Mouse (Mus musculus) embryonic facial prominence, embryonic 15.5 days (tissue): ENCODE results near the gene Fam122a. TPM values are rescaled to one million over a fixed set of nuclear protein-coding genes. Genes with fewer than 3 reads are reported as not detected.

Experiments
- ATAC-seq: fragments of 200-750 bp; cut with Nextera tagmentation; 2 replicates; pipeline ENCODE4 v1.8.0; 2017; ENCODE audit warnings: low read depth, moderate TSS enrichment; ENCODE audit not compliant: insufficient number of reproducible peaks, low FRiP score, low TSS enrichment
- H3K27ac ChIP-seq: fragments of 300-500 bp; sonication (generic); replicated peaks from 2 replicates; pipeline ENCODE4 v1.5.1; 2015; ENCODE audit warnings: mild to moderate bottlenecking, inconsistent platforms
- H3K27me3 ChIP-seq: fragments of 300-500 bp; sonication (generic); 2 replicates; pipeline ENCODE4 v1.6.1; 2015; ENCODE audit warnings: inconsistent platforms
- H3K36me3 ChIP-seq: fragments of 300-500 bp; sonication (generic); 2 replicates; pipeline ENCODE4 v1.6.1; 2015; ENCODE audit warnings: mild to moderate bottlenecking, inconsistent platforms
- H3K4me1 ChIP-seq: fragments of 300-500 bp; sonication (generic); 2 replicates; pipeline ENCODE4 v1.6.1; 2015; ENCODE audit warnings: inconsistent platforms
- H3K4me2 ChIP-seq: fragments of 300-500 bp; sonication (generic); replicated peaks from 2 replicates; pipeline ENCODE4 v1.6.1; 2015; ENCODE audit warnings: mild to moderate bottlenecking, inconsistent platforms
- H3K4me3 ChIP-seq: fragments of 300-500 bp; sonication (generic); replicated peaks from 2 replicates; pipeline ENCODE4 v1.5.1; 2015; ENCODE audit warnings: mild to moderate bottlenecking, inconsistent platforms
- H3K9ac ChIP-seq: fragments of 300-500 bp; sonication (generic); 2 replicates; pipeline ENCODE4 v1.6.1; 2015; ENCODE audit warnings: inconsistent platforms
- H3K9me3 ChIP-seq: fragments of 300-500 bp; sonication (generic); replicated peaks from 2 replicates; pipeline ENCODE4 v1.6.1; 2016; ENCODE audit warnings: inconsistent platforms
- WGBS: fragments of 180-500 bp; shearing (Covaris S2); methylation state at CpG from one replicate; pipeline ENCODE4 v1.1.7; 2015; 5-methylcytosine and 5-hydroxymethylcytosine counted together
- polyA plus RNA-seq: library from polyadenylated mRNA; unstranded; fragments of >200 nt; fragmentation: Nextera tagmentation; extraction: Ambion mirVana; gene quantifications from 2 replicates; pipeline ENCODE4 v1.2.1, GENCODE M21; 2015

Gene Fam122a
- polyA plus RNA-seq, 1 experiment from 2014 or later: 55.5 TPM

DNA sequence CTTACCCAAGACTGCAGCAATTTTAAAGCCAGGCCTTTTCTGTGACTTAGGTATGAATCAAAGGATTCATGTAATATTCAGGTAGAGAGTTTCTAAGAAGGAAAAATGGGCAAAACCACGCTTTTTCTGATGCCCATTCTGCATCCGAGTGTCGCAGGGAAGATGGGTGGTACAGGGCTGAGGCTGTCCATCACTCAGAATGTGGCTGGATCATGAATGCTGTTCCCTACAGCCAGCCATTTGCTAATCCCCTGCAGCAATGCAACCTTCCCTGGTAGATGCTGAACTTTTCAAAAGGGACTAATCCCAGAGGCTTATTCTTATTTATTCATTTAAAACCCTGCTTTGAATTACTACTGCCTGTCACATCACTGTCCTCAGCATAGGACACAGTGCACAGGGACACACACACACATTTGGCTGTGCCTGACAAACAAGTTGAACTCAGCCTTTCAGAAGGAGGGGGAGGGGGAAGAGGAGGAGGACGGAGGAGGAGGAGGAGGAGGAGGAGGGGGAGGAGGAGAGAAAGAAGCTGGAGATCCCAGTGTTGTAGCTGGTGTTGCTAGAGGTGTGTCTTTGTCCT is 7.5 kb upstream of the Fam122a start:
- H3K36me3 ChIP-seq: no peaks in the 10 kb centered on the region
- H3K9ac ChIP-seq: no peak overlapping the region
- H3K4me2 ChIP-seq: no peak overlapping the region
- no peak overlapping the region for H3K27ac ChIP-seq
- no peaks in the 10 kb centered on the region for H3K4me1 ChIP-seq
- no peak for ATAC-seq
- H3K9me3 ChIP-seq: no peaks in the 10 kb centered on the region
- WGBS: 43% methylated on average over 4 of the region's 4 CpGs
- no peak overlapping the region for H3K4me3 ChIP-seq
- no peaks in the 10 kb centered on the region for H3K27me3 ChIP-seq

DNA sequence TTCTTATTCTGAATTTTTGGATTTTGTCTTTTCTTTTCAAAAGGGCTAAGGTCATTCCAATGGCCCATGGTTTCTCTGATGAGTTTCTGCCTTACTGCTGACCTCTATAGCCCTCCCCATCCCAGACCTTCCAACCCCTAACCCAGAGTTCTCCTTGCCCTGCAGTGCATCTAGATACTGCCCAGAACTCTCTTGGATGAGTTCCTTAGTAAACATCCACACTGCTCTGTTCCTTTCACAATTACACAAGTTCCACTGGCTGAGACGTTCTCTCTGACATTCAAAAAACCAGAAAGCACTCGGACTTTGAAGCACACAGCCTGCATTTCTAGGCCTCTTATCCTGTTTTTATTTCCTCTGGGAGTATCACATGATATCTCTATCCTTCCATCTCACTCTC is 3.8 kb upstream of the Fam122a start:
- Histone ChIP-seq H3K4me3 (no peak overlapping the region), H3K27ac (no peak overlapping the region), H3K36me3 (no peaks in the 10 kb centered on the region), H3K9me3 (no peaks in the 10 kb centered on the region), H3K4me1 (peaks cover 5% of the 10 kb centered on the region), H3K4me2 (no peak overlapping the region), H3K9ac (no peak overlapping the region), H3K27me3 (no peaks in the 10 kb centered on the region)
- ATAC-seq: no peak
- 33% methylated on average over 2 of the region's 2 CpGs for WGBS

DNA sequence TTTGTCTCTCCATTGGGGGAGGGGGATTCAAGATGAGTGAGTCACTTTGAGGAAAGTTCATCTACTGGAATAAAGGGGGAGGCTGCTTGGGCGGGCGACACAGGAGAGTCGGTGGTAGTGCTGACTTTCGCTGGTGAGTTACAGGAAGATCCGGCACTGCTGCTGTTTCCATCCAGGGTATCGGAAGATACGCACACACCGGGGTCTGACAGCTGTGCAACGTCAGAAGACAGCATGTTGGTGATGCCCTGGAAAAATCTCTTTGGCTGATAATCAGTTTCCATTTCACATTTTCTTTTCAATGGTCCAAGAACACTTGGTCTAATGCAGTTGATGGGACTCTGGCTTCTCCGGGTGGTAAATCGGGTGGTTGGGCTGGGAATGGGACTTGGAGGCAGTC is 695 bp downstream of the Fam122a start:
- peak overlapping the region; percentile 67 for H3K4me2 ChIP-seq
- H3K27me3 ChIP-seq: no peaks in the 10 kb centered on the region
- H3K27ac ChIP-seq: peak overlapping the region; percentile 93
- peak overlapping the region; percentile 67 for H3K4me3 ChIP-seq
- peak overlapping the region; percentile 91 for H3K9ac ChIP-seq
- H3K4me1 ChIP-seq: peaks cover 10% of the 10 kb centered on the region
- H3K9me3 ChIP-seq: no peaks in the 10 kb centered on the region
- H3K36me3 ChIP-seq: no peaks in the 10 kb centered on the region
- ATAC-seq: no peak
- 2% methylated on average over 11 of the region's 11 CpGs for WGBS

DNA sequence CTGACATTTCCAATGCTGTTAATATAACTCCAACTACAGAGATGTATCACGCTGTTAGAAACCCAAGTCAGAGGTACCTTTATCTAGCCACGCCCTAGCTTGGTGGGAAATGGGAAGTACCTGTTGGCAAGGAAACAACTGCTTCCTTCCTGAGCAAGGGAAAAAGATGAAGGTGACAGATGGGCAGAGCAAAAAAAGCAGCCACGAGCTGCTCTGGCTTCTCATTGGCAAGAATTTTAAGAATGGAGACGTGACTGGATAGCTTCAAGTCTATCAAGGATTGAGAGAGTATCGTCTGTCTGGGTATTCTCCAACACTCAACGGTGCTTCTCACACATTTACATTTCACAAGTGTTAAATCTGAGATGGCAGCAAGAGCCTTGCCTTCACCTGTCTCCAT is 1.9 kb downstream of the Fam122a start:
- no peaks in the 10 kb centered on the region for H3K36me3 ChIP-seq
- H3K9me3 ChIP-seq: no peaks in the 10 kb centered on the region
- H3K4me2 ChIP-seq: no peak overlapping the region
- H3K27me3 ChIP-seq: no peaks in the 10 kb centered on the region
- ATAC-seq: no peak
- H3K27ac ChIP-seq: no peak overlapping the region
- H3K4me1 ChIP-seq: peaks cover 10% of the 10 kb centered on the region
- H3K9ac ChIP-seq: no peak overlapping the region
- 78% methylated on average over 6 of the region's 6 CpGs for WGBS
- H3K4me3 ChIP-seq: no peak overlapping the region

DNA sequence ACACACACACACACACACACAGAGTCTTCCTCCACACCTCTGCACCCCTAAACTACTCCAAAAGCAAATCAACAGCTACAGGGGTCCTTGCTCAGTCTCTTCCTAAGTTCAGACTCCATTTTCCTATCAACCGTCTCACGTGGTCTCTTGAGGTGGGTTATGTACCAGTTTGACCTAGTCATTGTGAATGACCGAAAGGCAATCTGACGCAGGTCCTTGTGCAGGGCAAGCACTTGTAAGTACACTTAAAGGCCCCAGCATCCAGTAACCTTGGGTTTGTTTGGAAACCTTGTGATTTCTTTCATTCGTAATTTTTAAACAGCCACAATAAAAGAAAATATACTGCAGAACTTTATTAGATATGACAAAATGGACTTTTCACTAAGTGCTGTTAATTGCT is 4.6 kb downstream of the Fam122a start:
- no peaks in the 10 kb centered on the region for H3K27me3 ChIP-seq
- WGBS: 92% methylated on average over 5 of the region's 5 CpGs
- no peak for ATAC-seq

DNA sequence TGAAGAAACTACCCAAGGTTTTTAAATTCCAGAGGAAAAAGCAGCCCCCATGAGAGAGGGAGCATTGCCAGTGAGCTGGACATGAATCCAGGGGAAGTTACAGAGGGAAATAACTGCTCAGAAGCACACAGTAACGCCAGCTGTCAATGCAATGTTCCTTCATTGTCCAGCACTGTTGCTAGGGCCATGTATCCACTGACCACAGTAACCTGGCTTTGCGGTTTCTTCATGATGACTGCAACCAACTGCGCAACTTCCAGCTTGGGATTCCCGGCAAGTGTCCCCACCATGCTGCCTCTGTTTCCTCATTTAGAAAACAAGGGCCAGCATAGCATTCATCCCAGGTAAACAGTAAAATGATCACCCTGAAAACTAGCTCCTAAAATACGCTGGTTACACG is 5.6 kb downstream of the Fam122a start:
- no peak overlapping the region for H3K27ac ChIP-seq
- no peaks in the 10 kb centered on the region for H3K9me3 ChIP-seq
- peaks cover 5% of the 10 kb centered on the region; the same call in 1 of the 2 replicates for H3K4me1 ChIP-seq
- no peak for ATAC-seq
- H3K4me3 ChIP-seq: no peak overlapping the region
- 90% methylated on average over 6 of the region's 6 CpGs for WGBS
- H3K36me3 ChIP-seq: no peaks in the 10 kb centered on the region
- H3K27me3 ChIP-seq: no peaks in the 10 kb centered on the region
- no peak overlapping the region for H3K4me2 ChIP-seq
- H3K9ac ChIP-seq: no peak overlapping the region

More for the DNA sequence above, 4.6 kb downstream of the Fam122a start:
- Histone ChIP-seq H3K36me3 (no peaks in the 10 kb centered on the region), H3K9ac (no peak overlapping the region), H3K4me2 (no peak overlapping the region), H3K9me3 (no peaks in the 10 kb centered on the region), H3K4me3 (no peak overlapping the region), H3K4me1 (peaks cover 5% of the 10 kb centered on the region; the same call in 1 of the 2 replicates), H3K27ac (no peak overlapping the region)

DNA sequence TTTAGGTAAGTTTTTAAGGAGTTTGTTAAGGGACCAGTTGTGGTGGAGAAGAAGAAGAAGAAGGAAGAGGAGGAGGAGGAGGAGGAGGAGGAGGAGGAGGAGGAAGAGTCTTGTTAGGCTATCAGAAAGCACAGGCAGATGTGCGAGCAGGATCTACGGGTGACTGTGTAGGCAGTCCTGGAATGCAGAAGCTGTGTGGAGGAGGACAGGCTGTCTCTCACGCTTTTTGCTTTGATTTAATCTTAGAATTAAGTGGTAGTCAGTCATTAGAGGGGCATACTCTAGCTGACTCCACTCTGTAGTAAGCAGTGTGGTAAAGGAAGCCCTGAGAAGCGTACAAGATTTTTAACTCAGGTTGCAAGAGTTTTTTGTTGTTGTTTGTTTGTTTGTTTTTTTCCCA is 7.9 kb downstream of the Fam122a start:
- H3K4me3 ChIP-seq: no peak overlapping the region
- ATAC-seq: no peak
- no peaks in the 10 kb centered on the region for H3K27me3 ChIP-seq
- H3K4me2 ChIP-seq: no peak overlapping the region
- no peak overlapping the region for H3K9ac ChIP-seq
- H3K27ac ChIP-seq: no peak overlapping the region
- no peaks in the 10 kb centered on the region for H3K36me3 ChIP-seq
- H3K9me3 ChIP-seq: no peaks in the 10 kb centered on the region
- H3K4me1 ChIP-seq: no peaks in the 10 kb centered on the region
- WGBS: 51% methylated on average over 4 of the region's 4 CpGs

DNA sequence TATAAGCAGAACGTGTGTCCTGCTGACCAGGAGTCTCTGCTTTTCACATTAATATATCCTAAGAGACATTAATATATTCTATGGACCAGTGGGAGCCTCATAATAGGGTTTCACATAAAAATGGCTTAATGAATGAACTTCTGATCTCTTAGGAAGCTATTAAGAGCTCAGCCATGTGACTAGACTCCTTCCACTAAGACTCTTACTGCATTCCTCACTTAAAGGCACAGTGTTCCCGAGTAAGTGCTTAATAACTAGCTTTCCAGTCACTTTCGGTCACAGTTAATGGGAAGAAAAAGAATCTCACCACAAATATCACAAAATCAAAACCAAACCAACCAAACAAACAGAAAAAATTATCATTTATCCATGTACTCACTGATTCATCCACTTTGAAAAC is 8.5 kb downstream of the Fam122a start:
- no peak for ATAC-seq
- Histone ChIP-seq H3K9me3 (no peaks in the 10 kb centered on the region), H3K27ac (no peak overlapping the region), H3K4me1 (no peaks in the 10 kb centered on the region), H3K9ac (no peak overlapping the region), H3K4me3 (no peak overlapping the region), H3K36me3 (no peaks in the 10 kb centered on the region), H3K4me2 (no peak overlapping the region), H3K27me3 (no peaks in the 10 kb centered on the region)
- WGBS: 61% methylated on average over 3 of the region's 3 CpGs

DNA sequence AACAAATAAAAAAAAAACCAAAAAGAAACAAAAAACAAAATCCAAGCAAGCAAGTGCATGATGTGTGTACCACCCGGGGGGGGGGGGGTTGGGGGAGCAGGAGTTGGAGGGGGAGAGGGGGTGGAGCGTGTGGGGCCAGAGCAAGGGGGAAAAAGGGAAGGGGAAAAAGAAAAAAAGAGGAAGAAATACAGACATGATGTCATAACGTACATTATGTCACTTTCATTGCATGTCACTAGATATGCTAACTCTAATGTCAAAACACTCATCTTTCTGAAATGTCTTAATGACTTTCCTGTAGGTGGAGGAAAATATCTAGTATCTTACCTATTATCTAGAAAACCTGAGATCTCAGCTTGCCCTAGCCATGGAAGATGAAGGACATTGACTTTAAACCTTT is 14.1 kb downstream of the Fam122a start:
- no peak overlapping the region for H3K4me3 ChIP-seq
- no peak for ATAC-seq
- no peak overlapping the region for H3K4me2 ChIP-seq
- H3K9me3 ChIP-seq: no peaks in the 10 kb centered on the region
- no peaks in the 10 kb centered on the region for H3K36me3 ChIP-seq
- H3K27me3 ChIP-seq: no peaks in the 10 kb centered on the region
- WGBS: 74% methylated on average over 3 of the region's 3 CpGs
- no peak overlapping the region for H3K9ac ChIP-seq
- no peaks in the 10 kb centered on the region for H3K4me1 ChIP-seq
- H3K27ac ChIP-seq: no peak overlapping the region

DNA sequence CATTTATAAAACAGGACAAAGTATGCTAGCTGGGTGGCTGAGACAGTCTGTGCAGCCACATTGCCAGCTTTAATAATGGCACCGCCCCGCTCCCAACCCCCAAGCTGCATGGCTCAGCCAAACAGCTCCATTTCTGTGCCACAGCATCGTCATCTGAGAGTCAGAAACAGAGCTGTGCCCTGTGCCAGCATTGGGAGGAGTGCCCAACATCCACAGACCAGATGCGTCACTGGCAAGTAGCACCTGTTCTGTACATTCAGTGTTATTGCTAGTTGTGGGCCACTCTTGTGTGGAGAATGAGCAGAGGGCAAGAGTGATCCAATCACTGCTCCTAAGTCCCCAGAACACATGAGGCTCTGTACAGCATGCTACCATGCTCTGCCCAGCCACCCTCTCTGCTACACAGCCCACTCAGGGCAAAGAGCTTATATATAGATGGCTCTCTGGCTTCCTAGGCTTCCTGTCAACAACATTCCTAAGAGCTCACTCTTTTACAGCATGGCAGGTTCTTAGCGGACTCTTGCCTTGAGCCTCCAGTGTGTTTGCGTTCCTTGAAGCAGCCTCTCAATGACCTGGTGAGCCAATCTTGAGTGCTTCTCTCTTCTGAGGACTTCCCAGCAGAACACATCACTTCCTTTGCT is 20.4 kb downstream of the Fam122a start:
- Histone ChIP-seq H3K4me1 (peaks cover 4% of the 10 kb centered on the region; the same call in 1 of the 2 replicates), H3K4me3 (no peak overlapping the region), H3K36me3 (no peaks in the 10 kb centered on the region), H3K4me2 (no peak overlapping the region), H3K27ac (no peak overlapping the region), H3K9me3 (no peaks in the 10 kb centered on the region), H3K27me3 (no peaks in the 10 kb centered on the region), H3K9ac (no peak overlapping the region)
- no peak for ATAC-seq
- WGBS: 86% methylated on average over 6 of the region's 6 CpGs

DNA sequence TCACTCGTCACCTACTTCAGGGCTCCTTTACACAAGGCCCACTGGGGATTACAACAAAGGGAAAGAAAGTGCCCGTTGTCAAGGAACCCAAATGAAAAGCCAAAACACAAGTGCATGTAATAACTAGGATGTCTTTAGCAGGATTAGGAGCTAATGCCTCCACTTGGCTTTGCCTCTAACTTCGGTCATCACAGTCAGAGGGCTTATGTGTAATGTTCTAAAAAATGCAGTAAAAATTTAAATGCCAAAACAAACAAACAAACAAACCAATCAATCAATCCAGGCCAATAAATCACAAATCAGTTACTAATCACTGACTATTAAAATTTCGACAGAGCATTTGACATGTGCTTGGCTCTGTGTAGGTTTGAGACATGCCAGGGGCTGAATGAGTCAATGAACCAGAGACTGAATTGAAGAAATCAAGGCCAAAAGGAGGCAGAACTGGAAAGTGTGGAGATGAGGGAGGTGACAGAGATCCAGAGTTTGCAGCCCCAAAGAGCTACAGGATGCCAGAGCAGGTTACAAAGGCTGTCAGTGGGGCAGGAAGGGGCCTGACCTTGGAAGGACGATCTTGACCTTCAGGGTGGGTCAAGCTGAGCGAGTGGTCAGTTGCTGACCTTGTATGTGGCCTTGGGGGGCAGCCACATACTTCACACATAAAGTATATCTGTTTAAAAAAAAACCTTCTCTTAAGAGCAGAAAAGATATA is 21.8 kb downstream of the Fam122a start:
- H3K9ac ChIP-seq: no peak overlapping the region
- peaks cover 4% of the 10 kb centered on the region; the same call in 1 of the 2 replicates for H3K4me1 ChIP-seq
- no peak overlapping the region for H3K4me2 ChIP-seq
- no peak overlapping the region for H3K27ac ChIP-seq
- H3K36me3 ChIP-seq: no peaks in the 10 kb centered on the region
- H3K4me3 ChIP-seq: no peak overlapping the region
- no peak for ATAC-seq
- H3K27me3 ChIP-seq: no peaks in the 10 kb centered on the region
- WGBS: 71% methylated on average over 6 of the region's 6 CpGs
- no peaks in the 10 kb centered on the region for H3K9me3 ChIP-seq
